Mouse (Mus musculus): ENCODE measurements around the gene Ntan1. TPM values are rescaled to one million over a fixed set of nuclear protein-coding genes. Genes with fewer than 3 reads are reported as not detected.

The Ntan1 gene
- 60.1 TPM for polyA plus RNA-seq (2014; fragmentation: Illumina TruSeq; extraction: RNeasy Lipid Tissue Mini Kit (QIAGEN cat#74804); ENCODE audit: low read depth, low replicate concordance)

GRCm38 (mm10) chr16:13818560-13819393, at the start of gene Ntan1:
TSS of gene Ntan1 (plus strand) at chr16:13818845.

GRCm38 (mm10) chr16:13780353-13781036, 38.1 kb upstream of the Ntan1 start, which contains the start of gene Rrn3:
TSS of gene Rrn3 (plus strand) at chr16:13780708.

Other genes starting within 250 kb of the Ntan1 start
- 11.7 TPM for gene Parn, start 150.7 kb upstream of the Ntan1 start, polyA plus RNA-seq (2014; fragmentation: Illumina TruSeq; extraction: RNeasy Lipid Tissue Mini Kit (QIAGEN cat#74804); ENCODE audit: low read depth, low replicate concordance)
- gene Bfar, start 147.0 kb upstream of the Ntan1 start, polyA plus RNA-seq (2014; fragmentation: Illumina TruSeq; extraction: RNeasy Lipid Tissue Mini Kit (QIAGEN cat#74804); ENCODE audit: low read depth, low replicate concordance): 53.7 TPM
- 2.6 TPM for gene 3110001I22Rik, start 146.9 kb upstream of the Ntan1 start, polyA plus RNA-seq (2014; fragmentation: Illumina TruSeq; extraction: RNeasy Lipid Tissue Mini Kit (QIAGEN cat#74804); ENCODE audit: low read depth, low replicate concordance)
- gene Pla2g10, start 87.9 kb upstream of the Ntan1 start, polyA plus RNA-seq (2014; fragmentation: Illumina TruSeq; extraction: RNeasy Lipid Tissue Mini Kit (QIAGEN cat#74804); ENCODE audit: low read depth, low replicate concordance): not detected
- 34.6 TPM for gene Rrn3, start 38.1 kb upstream of the Ntan1 start, polyA plus RNA-seq (2014; fragmentation: Illumina TruSeq; extraction: RNeasy Lipid Tissue Mini Kit (QIAGEN cat#74804); ENCODE audit: low read depth, low replicate concordance)
- 91.0 TPM for gene Pdxdc1, start 84.3 kb downstream of the Ntan1 start, polyA plus RNA-seq (2014; fragmentation: Illumina TruSeq; extraction: RNeasy Lipid Tissue Mini Kit (QIAGEN cat#74804); ENCODE audit: low read depth, low replicate concordance)
- gene Mpv17l, start 84.3 kb downstream of the Ntan1 start, polyA plus RNA-seq (2014; fragmentation: Illumina TruSeq; extraction: RNeasy Lipid Tissue Mini Kit (QIAGEN cat#74804); ENCODE audit: low read depth, low replicate concordance): 1.4 TPM
- gene 2900011O08Rik, start 167.8 kb downstream of the Ntan1 start, polyA plus RNA-seq (2014; fragmentation: Illumina TruSeq; extraction: RNeasy Lipid Tissue Mini Kit (QIAGEN cat#74804); ENCODE audit: low read depth, low replicate concordance): not detected
- not detected for gene Ifitm7, start 168.0 kb downstream of the Ntan1 start, polyA plus RNA-seq (2014; fragmentation: Illumina TruSeq; extraction: RNeasy Lipid Tissue Mini Kit (QIAGEN cat#74804); ENCODE audit: low read depth, low replicate concordance)

Measured in heart, adult 10 weeks (tissue).